Mouse (Mus musculus) lung, embryonic 16.5 days (tissue): ENCODE measurements at regions not wholly inside any gene's neighbourhood (a gene's known extent, or its start where the extent isn't known, plus 50 kb on each side); places are given as distances from the start of the nearest gene placed in this dataset.
"Not testable (repeated sequence)": the region's sequence is repeated elsewhere in the genome, so short reads cannot be mapped to it uniquely, and the experiment has no call there.

ENCODE experiments used
- ATAC-seq: fragments of 200-750 bp; cut with Nextera tagmentation; 2 replicates; pipeline ENCODE4 v1.8.0; 2017; ENCODE audit warnings: low read depth, mild to moderate bottlenecking, moderate library complexity
- H3K27ac ChIP-seq: fragments of 300-500 bp; sonication (generic); 2 replicates; pipeline ENCODE4 v1.5.1; 2014; ENCODE audit warnings: mild to moderate bottlenecking, control low read depth, low read length
- H3K27me3 ChIP-seq: fragments of 300-500 bp; sonication (generic); 2 replicates; pipeline ENCODE4 v1.6.1; 2014; ENCODE audit warnings: low read depth, low read length, mixed read lengths; ENCODE audit not compliant: control insufficient read depth, insufficient read depth
- H3K36me3 ChIP-seq: fragments of 300-500 bp; sonication (generic); 2 replicates; pipeline ENCODE4 v1.6.1; 2014; ENCODE audit warnings: low read length; ENCODE audit not compliant: control insufficient read depth, insufficient read depth
- H3K4me1 ChIP-seq: fragments of 300-500 bp; sonication (generic); replicated peaks from 2 replicates; pipeline ENCODE4 v1.6.1; 2014; ENCODE audit warnings: low read length, mixed read lengths; ENCODE audit not compliant: control insufficient read depth, insufficient read depth
- H3K4me2 ChIP-seq: fragments of 300-500 bp; sonication (generic); 2 replicates; pipeline ENCODE4 v1.6.1; 2014; ENCODE audit warnings: low read depth, low read length, control low read depth
- H3K4me3 ChIP-seq: fragments of 300-500 bp; sonication (generic); 2 replicates; pipeline ENCODE4 v1.5.1; 2014; ENCODE audit warnings: mild to moderate bottlenecking, low read length, control low read depth
- H3K9ac ChIP-seq: fragments of 300-500 bp; sonication (generic); 2 replicates; pipeline ENCODE4 v1.6.1; 2014; ENCODE audit warnings: low read length, control low read depth
- H3K9me3 ChIP-seq: fragments of 300-500 bp; sonication (generic); 2 replicates; pipeline ENCODE4 v1.6.1; 2016; ENCODE audit warnings: low read length; ENCODE audit not compliant: control insufficient read depth
- WGBS: fragments of 180-500 bp; shearing (Covaris S2); extraction: QIAGEN DNeasy Blood & Tissue Kit; methylation state at CpG from one replicate; pipeline ENCODE4 v1.1.7; 2014; 5-methylcytosine and 5-hydroxymethylcytosine counted together

GRCm38 (mm10) chr3:117054711-117055110, 85.9 kb upstream of the Palmd start:
- not testable (repeated sequence) for H3K4me1 ChIP-seq, H3K4me3 ChIP-seq, H3K9ac ChIP-seq, H3K4me2 ChIP-seq, H3K27me3 ChIP-seq, H3K9me3 ChIP-seq, H3K36me3 ChIP-seq, H3K27ac ChIP-seq, ATAC-seq
- 62% methylated on average over 3 of the region's 3 CpGs for WGBS

GRCm38 (mm10) chr3:117051431-117051830, 82.6 kb upstream of the Palmd start:
- Histone ChIP-seq H3K9me3 (no peaks in the 10 kb centered on the region), H3K36me3 (no peaks in the 10 kb centered on the region), H3K4me1 (no peaks in the 10 kb centered on the region), H3K4me2 (no peak overlapping the region), H3K9ac (no peak overlapping the region), H3K27ac (no peak overlapping the region), H3K27me3 (no peaks in the 10 kb centered on the region), H3K4me3 (no peak overlapping the region)
- WGBS: 62% methylated on average over 3 of the region's 3 CpGs
- no peak for ATAC-seq

- no peak overlapping the region for H3K9ac ChIP-seq
- H3K9me3 ChIP-seq: no peaks in the 10 kb centered on the region
- H3K27me3 ChIP-seq: no peaks in the 10 kb centered on the region
- H3K36me3 ChIP-seq: no peaks in the 10 kb centered on the region
- no peak overlapping the region for H3K27ac ChIP-seq
- H3K4me1 ChIP-seq: no peaks in the 10 kb centered on the region
- ATAC-seq: no peak
- H3K4me2 ChIP-seq: no peak overlapping the region
- no peak overlapping the region for H3K4me3 ChIP-seq
- 51% methylated on average over 3 of the region's 3 CpGs for WGBS
Observed at GRCm38 (mm10) chr3:117050909-117051308, 82.1 kb upstream of the Palmd start.

GRCm38 (mm10) chr3:117049410-117049809, 80.6 kb upstream of the Palmd start:
- Histone ChIP-seq H3K4me3 (no peak overlapping the region), H3K36me3 (no peaks in the 10 kb centered on the region), H3K9me3 (no peaks in the 10 kb centered on the region), H3K27me3 (no peaks in the 10 kb centered on the region), H3K4me2 (no peak overlapping the region), H3K9ac (no peak overlapping the region), H3K27ac (no peak overlapping the region), H3K4me1 (no peaks in the 10 kb centered on the region)
- ATAC-seq: no peak
- WGBS: 57% methylated on average over 3 of the region's 3 CpGs

GRCm38 (mm10) chr3:117044809-117045208, 76.0 kb upstream of the Palmd start:
- WGBS: 66% methylated on average over 4 of the region's 4 CpGs
- no peak overlapping the region for H3K4me3 ChIP-seq
- no peaks in the 10 kb centered on the region for H3K36me3 ChIP-seq
- H3K4me1 ChIP-seq: no peaks in the 10 kb centered on the region
- no peak overlapping the region for H3K4me2 ChIP-seq
- H3K9me3 ChIP-seq: no peaks in the 10 kb centered on the region
- no peaks in the 10 kb centered on the region for H3K27me3 ChIP-seq
- no peak for ATAC-seq
- H3K9ac ChIP-seq: no peak overlapping the region
- H3K27ac ChIP-seq: no peak overlapping the region

- ATAC-seq: no peak
- Histone ChIP-seq H3K4me1 (no peaks in the 10 kb centered on the region), H3K36me3 (no peaks in the 10 kb centered on the region), H3K9me3 (no peaks in the 10 kb centered on the region), H3K27me3 (no peaks in the 10 kb centered on the region), H3K27ac (no peak overlapping the region), H3K4me3 (no peak overlapping the region), H3K9ac (no peak overlapping the region), H3K4me2 (no peak overlapping the region)
- WGBS: 52% methylated on average over 2 of the region's 2 CpGs
Observed at GRCm38 (mm10) chr3:117044304-117044703, 75.5 kb upstream of the Palmd start.

- no peak overlapping the region for H3K9ac ChIP-seq
- 0 out of 2 replicates have a peak overlapping the region, but pooled peaks have one; percentile 5 for H3K27ac ChIP-seq
- no peaks in the 10 kb centered on the region for H3K36me3 ChIP-seq
- H3K27me3 ChIP-seq: no peaks in the 10 kb centered on the region
- ATAC-seq: peak; percentile 75
- H3K4me3 ChIP-seq: no peak overlapping the region
- 0 out of 2 replicates have a peak, but pooled peaks cover 5% of the 10 kb centered on the region for H3K4me1 ChIP-seq
- 22% methylated on average over 1 of the region's 1 CpGs for whole genome bisulfite sequencing
- H3K9me3 ChIP-seq: no peaks in the 10 kb centered on the region
- no peak overlapping the region for H3K4me2 ChIP-seq
Observed at GRCm38 (mm10) chr3:117038928-117039300, 70.1 kb upstream of the Palmd start.

GRCm38 (mm10) chr3:117038280-117038927, 69.6 kb upstream of the Palmd start:
- no peaks in the 10 kb centered on the region for H3K36me3 ChIP-seq
- no peak overlapping the region for H3K4me3 ChIP-seq
- 38% methylated on average over 4 of the region's 4 CpGs for WGBS
- H3K4me2 ChIP-seq: no peak overlapping the region
- H3K27ac ChIP-seq: peak overlapping the region; percentile 59; the same call in 1 of the 2 replicates
- H3K9me3 ChIP-seq: no peaks in the 10 kb centered on the region
- no peaks in the 10 kb centered on the region for H3K27me3 ChIP-seq
- no peak overlapping the region for H3K9ac ChIP-seq
- H3K4me1 ChIP-seq: 0 out of 2 replicates have a peak, but pooled peaks cover 5% of the 10 kb centered on the region
- ATAC-seq: peak; percentile 84
